Comparison of ENCODE assay signal across 13 mouse cellular contexts in genomic region chr3:149134028-149134938, GRCm38 (mm10).
"Had no signal": no experiment of that assay in that cellular context is flagged by ENCODE, and none has a peak within 500 bp of the region (broad histone marks: within the 10 kb centered on the region; RNA-seq: fewer than 3 reads in every experiment).

No protein-coding gene starts in this region.

- H3K27ac ChIP-seq: layer of hippocampus, adult 2 months; limb, embryonic 10.5 days; neural tube, embryonic 15.5 days had no signal

- H3K27me3 ChIP-seq: neural tube, embryonic 15.5 days had no signal

- H3K36me3 ChIP-seq: limb, embryonic 10.5 days; neural tube, embryonic 15.5 days had no signal

- H3K9me3 ChIP-seq: limb, embryonic 10.5 days; neural tube, embryonic 15.5 days had no signal

- H3K4me1 ChIP-seq: limb, embryonic 10.5 days; neural tube, embryonic 15.5 days had no signal

- DNase-seq: kidney, adult 2 months; kidney, postnatal 4 days; lung, embryonic 14.5 days; lung, postnatal 10 days; lung, postnatal 4 days; right cerebral cortex, adult 18-20 months; right cerebral cortex, postnatal 25 days; thymus, postnatal 4 days had no signal

- H3K4me2 ChIP-seq: liver, embryonic 11.5 days; lung, embryonic 14.5 days; neural tube, embryonic 15.5 days had no signal

- H3K4me3 ChIP-seq: layer of hippocampus, adult 2 months; limb, embryonic 10.5 days; myocyte; neural tube, embryonic 15.5 days had no signal

- H3K9ac ChIP-seq: lung, embryonic 14.5 days; neural tube, embryonic 15.5 days had no signal
